Mouse (Mus musculus) intestine, embryonic 15.5 days (tissue): Measurements from ENCODE around the gene Gab2. TPM values are rescaled to one million over a fixed set of nuclear protein-coding genes. Genes with fewer than 3 reads are reported as not detected.
"Not testable (repeated sequence)": the region's sequence is repeated elsewhere in the genome, so short reads cannot be mapped to it uniquely, and the experiment has no call there.

Experiments used
- ATAC-seq: fragments of 200-750 bp; cut with Nextera tagmentation; 2 replicates; pipeline ENCODE4 v1.8.0; 2017; ENCODE audit warnings: moderate TSS enrichment, moderate library complexity
- H3K27ac ChIP-seq: fragments of 300-500 bp; sonication (generic); 2 replicates; pipeline ENCODE4 v1.5.1; 2015; ENCODE audit warnings: mild to moderate bottlenecking, inconsistent platforms
- H3K27me3 ChIP-seq: fragments of 300-500 bp; sonication (generic); replicated peaks from 2 replicates; pipeline ENCODE4 v1.6.1; 2015; ENCODE audit warnings: inconsistent platforms
- H3K36me3 ChIP-seq: fragments of 300-500 bp; sonication (generic); 2 replicates; pipeline ENCODE4 v1.6.1; 2015; ENCODE audit warnings: inconsistent platforms
- H3K4me1 ChIP-seq: fragments of 300-500 bp; sonication (generic); replicated peaks from 2 replicates; pipeline ENCODE4 v1.6.1; 2015; ENCODE audit warnings: inconsistent platforms
- H3K4me2 ChIP-seq: fragments of 300-500 bp; sonication (generic); replicated peaks from 2 replicates; pipeline ENCODE4 v1.6.1; 2015; ENCODE audit warnings: mild to moderate bottlenecking, inconsistent platforms
- H3K4me3 ChIP-seq: fragments of 300-500 bp; sonication (generic); replicated peaks from 2 replicates; pipeline ENCODE4 v1.5.1; 2015; ENCODE audit warnings: inconsistent platforms
- H3K9ac ChIP-seq: fragments of 300-500 bp; sonication (generic); 2 replicates; pipeline ENCODE4 v1.6.1; 2015; ENCODE audit warnings: inconsistent platforms
- H3K9me3 ChIP-seq: fragments of 300-500 bp; sonication (generic); 2 replicates; pipeline ENCODE4 v1.6.1; 2016; ENCODE audit warnings: inconsistent platforms
- WGBS: fragments of 180-500 bp; shearing (Covaris S2); methylation state at CpG from one replicate; pipeline ENCODE4 v1.1.7; 2015; 5-methylcytosine and 5-hydroxymethylcytosine counted together
- polyA plus RNA-seq: library from polyadenylated mRNA; unstranded; fragments of >200 nt; fragmentation: Nextera tagmentation; extraction: Ambion mirVana; gene quantifications from 2 replicates; pipeline ENCODE4 v1.2.1, GENCODE M21; 2015

Gene Gab2
- polyA plus RNA-seq, 1 experiment from 2014 or later = 7.7 TPM

GRCm38 (mm10) chr7:97210064-97210685, 128.8 kb downstream of the Gab2 start:
- H3K4me1 ChIP-seq = no peaks in the 10 kb centered on the region
- no peaks in the 10 kb centered on the region for H3K27me3 ChIP-seq
- no peak overlapping the region for H3K4me3 ChIP-seq
- H3K9me3 ChIP-seq = no peaks in the 10 kb centered on the region
- no peak for ATAC-seq
- no peak overlapping the region for H3K27ac ChIP-seq
- no peak overlapping the region for H3K9ac ChIP-seq
- no peaks in the 10 kb centered on the region for H3K36me3 ChIP-seq
- H3K4me2 ChIP-seq = no peak overlapping the region

DNA sequence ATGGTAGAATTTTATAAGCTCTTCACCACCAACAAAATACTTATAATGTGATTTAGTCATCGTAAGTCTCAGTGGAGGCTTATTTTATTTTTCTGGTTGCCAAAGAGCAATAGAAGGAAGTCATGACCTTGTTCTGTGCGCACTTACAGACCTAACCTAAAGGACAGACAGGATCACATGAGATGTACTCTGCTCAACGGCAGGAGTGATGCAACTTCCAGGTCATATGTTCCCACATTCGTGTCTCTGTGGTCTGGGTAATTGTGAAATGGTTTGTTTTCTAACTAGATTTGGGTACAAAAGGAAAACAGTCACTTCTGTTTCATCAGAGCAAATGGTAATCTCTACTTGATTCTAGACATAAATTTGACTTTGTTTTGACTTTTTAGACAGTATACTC, 129.7 kb downstream of the Gab2 start:
- Histone ChIP-seq H3K9ac (no peak overlapping the region), H3K4me2 (no peak overlapping the region), H3K4me1 (no peaks in the 10 kb centered on the region), H3K27ac (no peak overlapping the region), H3K36me3 (no peaks in the 10 kb centered on the region), H3K27me3 (no peaks in the 10 kb centered on the region), H3K9me3 (no peaks in the 10 kb centered on the region), H3K4me3 (no peak overlapping the region)
- ATAC-seq = no peak
- WGBS = 74% methylated on average over 4 of the region's 4 CpGs

- 79% methylated on average over 2 of the region's 2 CpGs for WGBS
- no peak overlapping the region for H3K9ac ChIP-seq
- H3K27ac ChIP-seq = no peak overlapping the region
These were observed 142.4 kb downstream of the Gab2 start for GRCm38 (mm10) chr7:97223836-97224235.

GRCm38 (mm10) chr7:97245261-97245949, 164.0 kb downstream of the Gab2 start:
- Histone ChIP-seq H3K9ac (no peak overlapping the region), H3K4me1 (0 out of 2 replicates have a peak, but pooled peaks cover 4% of the 10 kb centered on the region), H3K27me3 (no peaks in the 10 kb centered on the region), H3K4me3 (no peak overlapping the region), H3K9me3 (no peaks in the 10 kb centered on the region), H3K4me2 (no peak overlapping the region), H3K27ac (no peak overlapping the region), H3K36me3 (no peaks in the 10 kb centered on the region)
- 69% methylated on average over 2 of the region's 2 CpGs for WGBS
- no peak for ATAC-seq

More at GRCm38 (mm10) chr7:97223836-97224235, 142.4 kb downstream of the Gab2 start:
- Histone ChIP-seq H3K4me3 (no peak overlapping the region), H3K9me3 (no peaks in the 10 kb centered on the region), H3K27me3 (no peaks in the 10 kb centered on the region), H3K36me3 (no peaks in the 10 kb centered on the region), H3K4me1 (no peaks in the 10 kb centered on the region), H3K4me2 (no peak overlapping the region)
- ATAC-seq = no peak

- not testable (repeated sequence) for H3K9ac ChIP-seq, H3K9me3 ChIP-seq, H3K27me3 ChIP-seq, H3K4me2 ChIP-seq, H3K4me3 ChIP-seq, H3K4me1 ChIP-seq, H3K27ac ChIP-seq, H3K36me3 ChIP-seq, ATAC-seq
- 64% methylated on average over 2 of the region's 2 CpGs for WGBS
These were observed 164.7 kb downstream of the Gab2 start for GRCm38 (mm10) chr7:97245950-97246578.

DNA sequence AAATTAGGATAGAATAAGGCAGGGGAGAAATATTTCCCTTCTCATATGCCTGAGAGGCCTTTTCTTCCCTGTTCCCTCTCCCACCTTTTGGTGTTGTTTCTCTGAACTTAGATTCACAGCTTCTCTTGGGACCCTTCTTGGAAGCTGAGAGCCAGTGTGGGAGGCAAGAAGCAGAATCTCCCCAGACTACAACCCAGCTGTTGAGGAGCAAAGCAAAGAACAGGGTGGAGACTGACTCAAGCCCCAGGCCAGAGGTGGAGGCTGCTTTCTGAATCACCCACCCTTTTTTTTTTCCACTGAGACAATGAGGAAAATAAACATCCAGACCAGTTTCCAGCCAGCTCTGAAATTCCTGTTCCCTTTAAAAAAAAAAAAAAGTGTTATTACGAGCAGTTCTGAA, 166.3 kb downstream of the Gab2 start:
- Histone ChIP-seq H3K36me3 (no peaks in the 10 kb centered on the region), H3K4me3 (no peak overlapping the region), H3K9me3 (no peaks in the 10 kb centered on the region), H3K27me3 (no peaks in the 10 kb centered on the region), H3K27ac (no peak overlapping the region), H3K9ac (no peak overlapping the region), H3K4me1 (0 out of 2 replicates have a peak, but pooled peaks cover 4% of the 10 kb centered on the region), H3K4me2 (no peak overlapping the region)
- WGBS = 40% methylated on average over 1 of the region's 1 CpGs
- no peak for ATAC-seq

DNA sequence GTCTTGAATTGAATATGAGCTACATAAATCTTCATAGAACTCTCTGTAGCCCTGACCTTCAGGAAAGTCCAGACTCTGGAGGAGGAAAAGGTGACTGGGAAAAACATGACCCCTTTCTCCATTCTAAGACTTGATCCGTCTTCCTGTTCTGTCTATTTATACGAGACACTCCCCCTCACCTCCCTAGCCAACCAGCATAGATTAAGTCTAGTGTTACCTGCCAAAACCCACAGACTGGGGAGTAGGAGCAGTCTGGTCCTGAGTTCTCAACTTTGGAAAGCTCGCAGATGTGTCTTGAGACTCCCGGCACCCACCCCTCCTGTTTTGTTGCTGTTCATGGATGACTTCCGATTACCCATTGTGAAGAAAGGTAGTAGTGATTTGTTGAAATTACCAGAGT, 166.8 kb downstream of the Gab2 start:
- Histone ChIP-seq H3K4me1 (0 out of 2 replicates have a peak, but pooled peaks cover 4% of the 10 kb centered on the region), H3K9me3 (no peaks in the 10 kb centered on the region), H3K36me3 (no peaks in the 10 kb centered on the region), H3K27me3 (no peaks in the 10 kb centered on the region), H3K9ac (no peak overlapping the region), H3K4me3 (no peak overlapping the region), H3K4me2 (no peak overlapping the region), H3K27ac (no peak overlapping the region)
- whole genome bisulfite sequencing = 75% methylated on average over 5 of the region's 5 CpGs
- ATAC-seq = no peak

- Histone ChIP-seq H3K9me3 (no peaks in the 10 kb centered on the region), H3K4me3 (no peak overlapping the region), H3K9ac (no peak overlapping the region), H3K27me3 (no peaks in the 10 kb centered on the region), H3K27ac (no peak overlapping the region), H3K4me2 (no peak overlapping the region), H3K36me3 (no peaks in the 10 kb centered on the region), H3K4me1 (0 out of 2 replicates have a peak, but pooled peaks cover 4% of the 10 kb centered on the region)
- WGBS = 44% methylated on average over 2 of the region's 2 CpGs
- ATAC-seq = no peak
These were observed 170.3 kb downstream of the Gab2 start for GRCm38 (mm10) chr7:97251638-97252037.

DNA sequence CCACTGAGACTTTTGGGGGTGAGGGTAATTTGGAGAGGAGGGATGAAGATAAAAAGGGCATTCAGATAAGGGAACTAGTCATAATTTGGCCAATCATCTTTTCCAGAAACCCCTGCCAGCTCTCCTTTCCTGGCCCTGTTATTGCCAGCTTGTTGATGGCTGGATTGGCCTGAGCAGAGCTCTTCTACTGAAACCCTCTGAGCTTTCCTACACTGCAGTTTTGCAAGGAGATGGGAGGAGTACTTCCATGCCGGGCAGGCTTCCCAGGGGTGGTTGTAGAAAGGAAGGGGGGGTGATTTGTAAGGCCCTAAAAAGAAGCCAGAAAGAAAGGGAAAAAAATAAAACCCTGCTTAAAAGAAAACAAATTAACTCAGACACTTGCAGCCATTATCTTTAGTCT, 181.2 kb downstream of the Gab2 start:
- WGBS = 65% methylated on average over 1 of the region's 1 CpGs
- H3K9ac ChIP-seq = no peak overlapping the region
- H3K27me3 ChIP-seq = no peaks in the 10 kb centered on the region
- no peak overlapping the region for H3K4me3 ChIP-seq
- H3K4me1 ChIP-seq = no peaks in the 10 kb centered on the region
- no peak overlapping the region for H3K4me2 ChIP-seq
- no peaks in the 10 kb centered on the region for H3K9me3 ChIP-seq
- no peak for ATAC-seq
- H3K27ac ChIP-seq = no peak overlapping the region
- H3K36me3 ChIP-seq = no peaks in the 10 kb centered on the region

- no peak overlapping the region for H3K4me3 ChIP-seq
- no peak overlapping the region for H3K9ac ChIP-seq
- no peaks in the 10 kb centered on the region for H3K27me3 ChIP-seq
- no peak for ATAC-seq
- no peaks in the 10 kb centered on the region for H3K36me3 ChIP-seq
- H3K4me2 ChIP-seq = no peak overlapping the region
- H3K9me3 ChIP-seq = no peaks in the 10 kb centered on the region
- no peaks in the 10 kb centered on the region for H3K4me1 ChIP-seq
- H3K27ac ChIP-seq = no peak overlapping the region
These were observed 189.0 kb downstream of the Gab2 start for GRCm38 (mm10) chr7:97270367-97270766.

- H3K36me3 ChIP-seq = no peaks in the 10 kb centered on the region
- H3K27me3 ChIP-seq = no peaks in the 10 kb centered on the region
- ATAC-seq = no peak
- no peaks in the 10 kb centered on the region for H3K4me1 ChIP-seq
- H3K4me3 ChIP-seq = no peak overlapping the region
- no peaks in the 10 kb centered on the region for H3K9me3 ChIP-seq
- no peak overlapping the region for H3K4me2 ChIP-seq
- H3K27ac ChIP-seq = no peak overlapping the region
- no peak overlapping the region for H3K9ac ChIP-seq
- 80% methylated on average over 1 of the region's 1 CpGs for WGBS
These were observed 189.7 kb downstream of the Gab2 start for GRCm38 (mm10) chr7:97271068-97271467.

DNA sequence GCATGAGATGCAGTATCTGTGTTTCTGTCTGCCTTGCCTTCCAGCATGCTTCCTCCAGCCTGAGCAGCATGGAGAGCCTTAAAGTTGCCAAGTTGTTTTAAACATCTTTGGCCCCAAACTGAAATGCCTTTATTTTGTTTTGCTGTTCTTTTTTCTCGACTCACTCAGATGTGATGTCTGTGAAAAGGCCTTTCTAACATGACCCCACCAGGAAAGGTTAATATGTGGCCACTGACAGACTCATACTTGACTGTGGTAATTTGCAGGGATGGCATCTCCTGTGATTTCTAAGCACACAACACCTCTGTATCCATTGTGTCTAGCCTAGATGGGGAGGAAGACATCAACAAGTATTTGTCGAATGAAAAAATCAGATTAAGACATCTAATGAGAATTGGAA, 215.6 kb downstream of the Gab2 start:
- WGBS = 48% methylated on average over 2 of the region's 2 CpGs
- no peak for ATAC-seq
- no peaks in the 10 kb centered on the region for H3K36me3 ChIP-seq
- H3K27ac ChIP-seq = no peak overlapping the region
- H3K4me1 ChIP-seq = no peaks in the 10 kb centered on the region
- H3K4me2 ChIP-seq = no peak overlapping the region
- no peaks in the 10 kb centered on the region for H3K27me3 ChIP-seq
- no peak overlapping the region for H3K9ac ChIP-seq
- H3K4me3 ChIP-seq = no peak overlapping the region
- H3K9me3 ChIP-seq = no peaks in the 10 kb centered on the region

DNA sequence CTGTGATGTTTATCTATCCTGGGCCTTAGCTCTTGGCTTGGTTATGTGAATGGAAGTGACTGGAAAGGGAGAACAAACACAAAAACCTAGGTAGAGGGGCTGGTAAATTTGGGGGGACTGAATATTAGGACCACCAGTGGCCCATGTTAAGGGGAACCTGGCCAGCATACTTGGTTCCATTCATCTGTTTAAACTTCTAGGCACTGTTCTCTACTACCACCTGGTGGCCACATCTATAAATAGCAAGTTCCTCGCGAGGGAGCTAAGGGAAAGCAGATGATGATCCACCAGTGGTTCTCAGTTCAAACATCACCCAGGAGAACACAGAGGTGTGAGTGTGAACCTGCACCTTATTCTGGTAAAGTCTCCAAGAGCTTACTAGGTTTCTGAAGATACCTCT, 216.1 kb downstream of the Gab2 start:
- WGBS = 0% methylated on average over 2 of the region's 2 CpGs

More for the DNA sequence above, 216.1 kb downstream of the Gab2 start:
- no peak overlapping the region for H3K9ac ChIP-seq
- no peaks in the 10 kb centered on the region for H3K36me3 ChIP-seq
- H3K4me1 ChIP-seq = no peaks in the 10 kb centered on the region
- no peak overlapping the region for H3K4me3 ChIP-seq
- H3K9me3 ChIP-seq = no peaks in the 10 kb centered on the region
- H3K4me2 ChIP-seq = no peak overlapping the region
- H3K27me3 ChIP-seq = no peaks in the 10 kb centered on the region
- H3K27ac ChIP-seq = no peak overlapping the region
- peak; percentile 28 for ATAC-seq
